In the genomic region with DNA sequence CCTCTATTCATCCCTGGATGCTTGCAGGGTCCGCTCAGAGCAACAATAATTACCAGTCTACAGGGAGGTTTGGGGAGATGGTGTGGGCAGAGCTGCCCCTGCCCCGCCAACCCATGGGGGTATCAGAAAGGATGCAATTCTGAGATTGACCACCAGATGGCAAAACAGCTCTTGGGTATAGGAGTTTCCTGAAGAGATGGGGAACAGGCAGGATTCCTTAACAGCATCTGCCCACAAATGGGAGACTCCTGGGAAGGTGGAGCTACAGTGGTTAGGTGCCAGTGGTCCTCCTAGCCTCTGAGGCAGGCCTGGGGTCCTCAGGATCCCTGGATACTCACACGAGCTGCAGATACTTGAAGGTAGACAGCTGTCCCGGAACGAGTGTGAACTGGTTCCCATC, we compare ENCODE assay signal across 7 mouse cellular contexts. TPM values are rescaled to one million over a fixed set of nuclear protein-coding genes. Genes with fewer than 3 reads are reported as not detected.
DNase-seq lines count a peak whose midpoint lies in the region; ATAC-seq and TF ChIP-seq lines count a peak whose summit lies in the region.

No protein-coding gene starts in this region.

- peak; percentile 50 for DNase-seq in urinary bladder, postnatal 14 days (ENCODE audit: low spot score)
- no peak for DNase-seq in urinary bladder, postnatal 4 days (ENCODE audit: low spot score in 2 of 2)
- peak; percentile 35 to 64 for DNase-seq in adrenal gland, postnatal 36 days
- peak; percentile 88 for DNase-seq in embryonic facial prominence, embryonic 11.5 days (ENCODE audit: low spot score)
- peak; percentile 86 for DNase-seq in hindbrain, embryonic 14.5 days (ENCODE audit: low spot score)
- DNase-seq in lung, adult 2 months = peak; percentile 46
- DNase-seq in retina, adult 2 months (ENCODE audit: low read depth, low spot score) = peak; percentile 40

- H3K9ac ChIP-seq in embryonic facial prominence, embryonic 11.5 days (replicated peaks; ENCODE audit: low read length) = no peak overlapping the region
- H3K9ac ChIP-seq in hindbrain, embryonic 14.5 days = no peak overlapping the region

- no peak overlapping the region for H3K4me2 ChIP-seq in embryonic facial prominence, embryonic 11.5 days (ENCODE audit: low read depth, low read length)
- no peak overlapping the region for H3K4me2 ChIP-seq in hindbrain, embryonic 14.5 days (replicated peaks)

- no peaks in the 10 kb centered on the region for H3K27me3 ChIP-seq in embryonic facial prominence, embryonic 11.5 days (ENCODE audit: control insufficient read depth, insufficient read depth, low read length)
- H3K27me3 ChIP-seq in hindbrain, embryonic 14.5 days (ENCODE audit: control insufficient read depth, insufficient read depth, low read length) = no peaks in the 10 kb centered on the region

- WGBS in embryonic facial prominence, embryonic 11.5 days = 44% methylated on average over 5 of the region's 5 CpGs
- 45% methylated on average over 5 of the region's 5 CpGs for WGBS in hindbrain, embryonic 14.5 days
- 36% methylated on average over 5 of the region's 5 CpGs for WGBS in lung, adult 2 months

- H3K27ac ChIP-seq in embryonic facial prominence, embryonic 11.5 days (replicated peaks; ENCODE audit: low read depth, low read length) = no peak overlapping the region
- H3K27ac ChIP-seq in hindbrain, embryonic 14.5 days = no peak overlapping the region

- peak; percentile 55 for TF ChIP-seq CTCF in lung, adult 2 months (IDR thresholded peaks at IDR 0.05; ENCODE audit: insufficient read depth, low read length)

- no peak overlapping the region for H3K4me3 ChIP-seq in embryonic facial prominence, embryonic 11.5 days (ENCODE audit: low read depth, low read length)
- no peak overlapping the region for H3K4me3 ChIP-seq in hindbrain, embryonic 14.5 days (replicated peaks; ENCODE audit: low read length)
- no peak overlapping the region for H3K4me3 ChIP-seq in lung, adult 2 months (replicated peaks; ENCODE audit: extremely low read depth, low read depth, low read length)

- H3K9me3 ChIP-seq in embryonic facial prominence, embryonic 11.5 days (replicated peaks; ENCODE audit: control insufficient read depth, low read length) = no peaks in the 10 kb centered on the region
- H3K9me3 ChIP-seq in hindbrain, embryonic 14.5 days (ENCODE audit: control insufficient read depth, low read length) = no peaks in the 10 kb centered on the region

- no peaks in the 10 kb centered on the region for H3K4me1 ChIP-seq in embryonic facial prominence, embryonic 11.5 days (ENCODE audit: control insufficient read depth, insufficient read depth, low read length)
- H3K4me1 ChIP-seq in hindbrain, embryonic 14.5 days (replicated peaks; ENCODE audit: control insufficient read depth, insufficient read depth, low read length) = no peaks in the 10 kb centered on the region
- no peaks in the 10 kb centered on the region for H3K4me1 ChIP-seq in lung, adult 2 months (ENCODE audit: control insufficient read depth, insufficient read depth, low read length)

- no peak for ATAC-seq in embryonic facial prominence, embryonic 11.5 days (replicated peaks; ENCODE audit: insufficient number of reproducible peaks, low FRiP score, low TSS enrichment, low read depth)
- ATAC-seq in hindbrain, embryonic 14.5 days (ENCODE audit: low FRiP score) = 0 out of 2 replicates have a peak, but pooled peaks have one; percentile 34

- H3K36me3 ChIP-seq in embryonic facial prominence, embryonic 11.5 days (replicated peaks; ENCODE audit: control insufficient read depth, insufficient read depth, low read depth, low read length) = no peaks in the 10 kb centered on the region
- peaks cover 16% of the 10 kb centered on the region for H3K36me3 ChIP-seq in hindbrain, embryonic 14.5 days (replicated peaks; ENCODE audit: control insufficient read depth, insufficient read depth)

- no peak for TF ChIP-seq POLR2A in lung, adult 2 months (IDR thresholded peaks at IDR 0.05; ENCODE audit: borderline replicate concordance, extremely low read depth, low read depth, low read length)

RNA-seq across cellular contexts. Expression of a gene that starts 47.4 kb away (rescaled TPM):
- 10 to 100 TPM; 12.4 to 17.4 TPM for total RNA-seq in adrenal gland, postnatal 36 days (2021)
- 4.8 and 5.2 TPM in 2 replicates for polyA plus RNA-seq in embryonic facial prominence, embryonic 11.5 days (2014; fragmentation: Nextera tagmentation; extraction: Ambion mirVana)
- 3.1 and 3.2 TPM in 2 replicates for polyA plus RNA-seq in hindbrain, embryonic 14.5 days (2014; fragmentation: Nextera tagmentation; extraction: Ambion mirVana)
- 0.86 and 1.3 TPM in 2 replicates for polyA plus RNA-seq in lung, adult 2 months (2012; rRNA removed)

Comparison
In these comparisons a context has a peak if more than half of its experiments do, and no peak if none do; other contexts are left out.
1. DNase-seq: peak in urinary bladder, postnatal 14 days (single experiment), adrenal gland, postnatal 36 days (2 of 2), embryonic facial prominence, embryonic 11.5 days (single experiment), hindbrain, embryonic 14.5 days (single experiment), lung, adult 2 months (single experiment) and retina, adult 2 months (single experiment); none in urinary bladder, postnatal 4 days (0 of 2).